Mouse (Mus musculus): ENCODE measurements around the gene Vps33b. TPM values are rescaled to one million over a fixed set of nuclear protein-coding genes. Genes with fewer than 3 reads are reported as not detected.

Vps33b gene
- total RNA-seq, 2 experiments from 2014 or later = 14.5 to 18.3 TPM

GRCm38 (mm10) chr7:80267764-80268163 lies 1.7 kb upstream of the Vps33b start:
- DNase-seq = no peak

DNA sequence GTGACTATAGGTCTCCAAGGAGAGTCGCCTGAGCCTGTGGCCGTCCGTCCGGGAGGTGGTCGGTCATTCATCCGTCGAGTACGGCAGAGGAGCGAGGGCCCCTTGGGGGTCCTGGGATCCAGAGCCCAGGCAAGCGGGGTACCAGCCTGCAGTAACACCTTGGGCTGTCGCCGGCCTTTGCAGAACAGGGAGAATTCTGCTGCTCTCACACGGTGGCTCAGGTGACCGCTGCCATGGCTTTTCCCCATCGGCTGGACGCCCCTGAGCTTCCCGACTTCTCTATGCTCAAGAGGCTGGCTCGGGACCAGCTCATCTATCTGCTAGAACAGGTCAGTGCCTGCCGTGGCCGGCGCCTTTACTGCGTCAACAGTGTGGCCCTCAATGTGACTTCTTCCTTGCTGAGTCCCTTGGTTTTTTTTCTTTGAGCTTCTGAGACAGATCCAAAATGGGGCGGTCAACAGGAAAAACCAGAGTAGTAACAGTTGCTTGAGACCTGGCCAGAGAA lies 354 bp downstream of the Vps33b start:
- peak; percentile 60 for DNase-seq

- no peak for DNase-seq
Measured at GRCm38 (mm10) chr7:80273456-80273855, 4.0 kb downstream of the Vps33b start.

- DNase-seq = no peak
Measured at GRCm38 (mm10) chr7:80276374-80276773, 6.9 kb downstream of the Vps33b start.

DNA sequence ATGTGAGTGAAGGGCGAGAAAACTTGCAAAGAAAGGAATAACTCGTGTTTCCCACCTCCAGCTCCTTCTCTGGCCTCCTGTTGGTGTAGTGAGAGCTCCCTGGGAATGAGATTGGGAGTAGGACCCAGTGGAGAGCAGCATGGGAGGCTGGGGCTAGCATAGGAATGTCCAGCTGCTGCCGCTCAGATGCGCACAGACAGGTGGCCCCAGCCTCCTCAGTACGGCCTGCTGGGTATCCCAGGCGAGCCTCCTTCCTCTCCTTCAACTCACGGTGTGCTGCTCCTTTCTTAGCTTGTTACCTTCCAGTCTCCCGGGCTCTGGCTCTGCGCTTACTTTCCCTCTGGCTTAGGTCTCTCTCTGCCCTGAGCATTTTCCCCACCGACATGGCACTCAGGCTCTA lies 10.6 kb downstream of the Vps33b start:
- no peak for DNase-seq

GRCm38 (mm10) chr7:80280998-80281397 lies 11.5 kb downstream of the Vps33b start:
- no peak for DNase-seq

GRCm38 (mm10) chr7:80281646-80282045 lies 12.2 kb downstream of the Vps33b start:
- peak; percentile 29 for DNase-seq

GRCm38 (mm10) chr7:80283226-80283918 lies 13.9 kb downstream of the Vps33b start:
- no peak for DNase-seq

DNA sequence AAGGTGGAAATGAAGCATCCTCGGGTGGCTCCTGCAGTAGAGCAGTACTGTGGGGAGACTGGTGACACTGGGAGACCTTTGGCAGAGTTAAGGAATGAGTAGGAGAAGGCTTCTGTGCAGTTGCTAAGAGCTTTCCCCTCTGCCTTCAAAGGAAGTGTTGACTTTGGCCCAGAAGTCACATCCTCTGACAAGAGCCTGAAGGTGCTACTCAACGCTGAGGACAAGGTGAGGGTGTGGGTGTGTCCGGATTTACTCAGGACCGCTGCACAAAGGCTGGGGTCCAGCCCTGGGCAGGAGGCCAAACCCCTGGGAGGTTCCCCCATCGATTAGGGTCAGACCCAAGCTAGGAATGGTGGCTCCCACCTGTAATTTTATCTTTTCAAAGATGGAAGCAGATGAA lies 14.9 kb downstream of the Vps33b start:
- DNase-seq = no peak

- no peak for DNase-seq
Measured at GRCm38 (mm10) chr7:80285725-80286124, 16.3 kb downstream of the Vps33b start.

GRCm38 (mm10) chr7:80287736-80288135 lies 18.3 kb downstream of the Vps33b start:
- no peak for DNase-seq

GRCm38 (mm10) chr7:80294062-80294763 lies 24.8 kb downstream of the Vps33b start, which contains the start of gene Prc1:
Gene Prc1, plus strand, starts transcription at chr7:80294450.
- peak; percentile 100 for DNase-seq

DNA sequence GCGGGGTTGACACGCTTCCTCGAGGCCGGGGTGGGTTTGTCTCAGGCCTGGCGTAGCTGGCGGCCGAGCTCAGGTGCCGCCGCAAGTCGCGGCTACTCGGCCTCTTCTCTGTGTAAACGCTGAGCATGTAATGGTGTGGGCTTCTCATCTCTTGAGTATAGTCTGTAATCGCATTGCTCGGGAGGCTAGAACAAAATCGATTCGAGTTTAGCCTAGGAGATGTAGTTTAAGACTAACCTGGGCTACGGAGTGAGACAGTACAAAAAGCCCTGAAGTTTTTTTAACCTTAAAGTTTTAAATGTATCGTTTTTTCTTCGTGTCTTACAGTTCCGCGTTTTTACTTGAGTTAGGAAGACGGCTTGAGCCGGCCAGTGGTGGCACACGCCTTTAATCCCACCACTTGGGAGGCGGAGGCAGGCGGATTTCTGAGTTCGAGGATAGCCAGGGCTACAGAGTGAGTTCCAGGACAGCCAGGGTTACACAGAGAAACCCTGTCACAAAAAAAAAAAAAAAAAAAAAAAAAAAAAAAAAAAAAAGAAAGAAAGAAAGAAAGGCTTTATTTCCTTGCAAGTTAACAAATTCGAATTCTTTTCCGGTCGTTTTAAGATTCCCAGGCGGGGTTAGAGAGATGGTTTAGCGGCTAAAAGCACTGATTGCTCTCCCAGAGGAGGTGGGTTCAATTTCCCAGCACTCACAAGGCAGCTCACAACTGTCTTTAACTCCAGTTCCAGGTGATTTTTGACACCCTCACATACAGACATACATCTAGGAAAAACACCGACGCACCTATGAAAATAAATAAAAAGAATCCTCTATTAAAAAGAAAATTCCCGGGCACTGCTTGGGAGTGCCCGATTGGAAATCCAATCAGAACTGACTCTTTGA lies 25.6 kb downstream of the Vps33b start:
- DNase-seq = no peak

DNA sequence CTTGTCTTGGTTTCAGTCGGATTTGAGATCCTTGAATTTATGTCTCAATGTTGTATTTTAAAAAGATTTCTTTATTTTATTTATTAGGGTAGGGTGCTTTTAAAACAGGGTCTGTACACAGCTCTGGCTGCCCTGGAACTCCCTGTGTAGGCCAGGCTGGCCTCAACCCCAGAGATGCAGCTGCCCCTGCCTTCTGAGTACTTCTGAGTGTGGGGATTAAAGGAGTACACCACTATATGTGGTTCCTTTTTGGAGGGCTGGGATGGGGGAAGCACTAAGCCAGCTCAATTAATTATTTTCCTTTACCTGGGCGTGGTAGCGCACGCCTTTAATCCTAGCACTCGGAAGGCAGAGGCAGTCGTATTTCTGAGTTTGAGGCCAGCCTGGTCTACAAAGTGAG lies 27.0 kb downstream of the Vps33b start:
- no peak for DNase-seq

- DNase-seq = no peak
Measured at GRCm38 (mm10) chr7:80297041-80297440, 27.6 kb downstream of the Vps33b start.

- DNase-seq = no peak
Measured at GRCm38 (mm10) chr7:80298754-80299153, 29.3 kb downstream of the Vps33b start.

- no peak for DNase-seq
Measured at GRCm38 (mm10) chr7:80299568-80299967, 30.1 kb downstream of the Vps33b start.

DNA sequence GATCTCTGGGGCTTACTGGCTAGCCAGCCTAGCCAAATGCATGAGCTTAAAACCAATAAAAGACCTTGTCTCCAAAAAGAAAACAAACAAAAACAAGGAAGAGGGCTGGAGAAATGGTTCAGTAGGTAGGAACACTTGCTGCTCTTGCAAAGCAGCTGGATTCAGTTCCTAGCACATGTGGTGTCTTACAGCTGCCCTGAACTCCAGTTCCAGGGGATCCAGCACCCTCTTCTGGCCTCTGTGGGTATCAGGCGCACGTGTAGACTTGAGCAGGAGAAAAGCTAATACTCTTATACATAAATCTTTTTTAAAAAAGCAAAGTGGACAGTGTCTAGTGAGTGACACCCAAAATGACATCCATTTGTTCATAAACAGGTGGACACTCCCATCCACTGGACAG lies 32.1 kb downstream of the Vps33b start:
- no peak for DNase-seq

DNA sequence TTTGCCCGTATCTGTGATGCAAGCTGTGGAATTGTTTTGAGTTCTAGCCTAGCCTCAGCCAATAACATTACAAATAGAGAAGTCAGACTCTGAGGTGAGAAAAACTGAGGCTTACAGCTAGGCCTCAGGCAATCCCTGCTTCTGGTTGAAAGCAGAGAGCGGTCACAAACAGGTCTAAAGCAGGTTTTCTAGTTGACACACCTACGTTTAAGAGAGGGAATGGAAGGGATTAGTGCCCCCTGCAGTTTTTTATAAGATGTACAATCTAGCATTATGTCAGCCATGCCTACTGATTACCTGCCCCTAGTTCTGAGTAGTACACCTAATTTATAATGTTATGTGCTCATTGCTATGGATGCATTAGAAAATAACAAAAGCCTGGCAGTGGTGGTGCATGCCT lies 38.3 kb downstream of the Vps33b start:
- no peak for DNase-seq

- no peak for DNase-seq
Measured at GRCm38 (mm10) chr7:80310771-80311170, 41.3 kb downstream of the Vps33b start.

GRCm38 (mm10) chr7:80315733-80316132 lies 46.3 kb downstream of the Vps33b start:
- no peak for DNase-seq

GRCm38 (mm10) chr7:80317439-80318115 lies 48.1 kb downstream of the Vps33b start:
- DNase-seq = no peak

Measured in adrenal gland, postnatal 10 days (tissue).